Mouse (Mus musculus) gastrocnemius, adult 8-10 months (tissue): ENCODE data around the gene Usp47. TPM values are rescaled to one million over a fixed set of nuclear protein-coding genes. Genes with fewer than 3 reads are reported as not detected.

ENCODE experiments used
- DNase-seq, 2 experiments: peaks; one replicate each; pipeline ENCODE4 v3.0.0; 2022; ENCODE audit warnings: low spot score in 2 of 2
- total RNA-seq, 4 experiments: library from RNA; stranded (reverse); gene quantifications; 2 replicates each; pipeline ENCODE4 v1.2.4; 2022

The Usp47 gene
- total RNA-seq, 4 experiments from 2014 or later: 231 to 268 (median 245) TPM

- no peak for DNase-seq
These were observed 98.7 kb downstream of the Usp47 start for GRCm38 (mm10) chr7:112121866-112122500.

GRCm38 (mm10) chr7:112123612-112124011 lies 100.3 kb downstream of the Usp47 start:
- DNase-seq: no peak

- no peak for DNase-seq
These were observed 102.4 kb downstream of the Usp47 start for GRCm38 (mm10) chr7:112125625-112126260.

GRCm38 (mm10) chr7:112127085-112127637 lies 103.9 kb downstream of the Usp47 start:
- DNase-seq: no peak

GRCm38 (mm10) chr7:112127954-112128353 lies 104.7 kb downstream of the Usp47 start:
- DNase-seq: peak in 1 of 2 experiments; percentile 33

- peak in 1 of 2 experiments; percentile 55 for DNase-seq
These were observed 105.5 kb downstream of the Usp47 start for GRCm38 (mm10) chr7:112128810-112129209.

- DNase-seq: no peak
These were observed 106.5 kb downstream of the Usp47 start for GRCm38 (mm10) chr7:112129851-112130250.

GRCm38 (mm10) chr7:112130660-112131059 lies 107.4 kb downstream of the Usp47 start:
- DNase-seq: no peak

- DNase-seq: no peak
These were observed 108.7 kb downstream of the Usp47 start for GRCm38 (mm10) chr7:112132005-112132404.

GRCm38 (mm10) chr7:112133277-112133676 lies 110.0 kb downstream of the Usp47 start:
- DNase-seq: no peak

- no peak for DNase-seq
These were observed 111.9 kb downstream of the Usp47 start for GRCm38 (mm10) chr7:112135161-112135560.

GRCm38 (mm10) chr7:112136537-112136936 lies 113.2 kb downstream of the Usp47 start:
- no peak for DNase-seq

GRCm38 (mm10) chr7:112138168-112138508 lies 114.8 kb downstream of the Usp47 start:
- no peak for DNase-seq

GRCm38 (mm10) chr7:112138509-112139405 lies 115.5 kb downstream of the Usp47 start:
- no peak for DNase-seq

- DNase-seq: no peak
These were observed 117.4 kb downstream of the Usp47 start for GRCm38 (mm10) chr7:112140725-112141124.

- DNase-seq: no peak
These were observed 119.3 kb downstream of the Usp47 start for GRCm38 (mm10) chr7:112142616-112143015.

- DNase-seq: no peak
These were observed 119.8 kb downstream of the Usp47 start for GRCm38 (mm10) chr7:112143090-112143500.

- no peak for DNase-seq
These were observed 120.7 kb downstream of the Usp47 start for GRCm38 (mm10) chr7:112143978-112144377.

GRCm38 (mm10) chr7:112144646-112145179 lies 121.4 kb downstream of the Usp47 start:
- no peak for DNase-seq

- DNase-seq: no peak
These were observed 124.7 kb downstream of the Usp47 start for GRCm38 (mm10) chr7:112147979-112148378.

- DNase-seq: peak in 1 of 2 experiments; percentile 33
These were observed 125.8 kb downstream of the Usp47 start for GRCm38 (mm10) chr7:112149113-112149512.

GRCm38 (mm10) chr7:112154445-112154844 lies 131.1 kb downstream of the Usp47 start:
- no peak for DNase-seq
